Mouse (Mus musculus): ENCODE measurements around the gene Adam23.

DNA sequence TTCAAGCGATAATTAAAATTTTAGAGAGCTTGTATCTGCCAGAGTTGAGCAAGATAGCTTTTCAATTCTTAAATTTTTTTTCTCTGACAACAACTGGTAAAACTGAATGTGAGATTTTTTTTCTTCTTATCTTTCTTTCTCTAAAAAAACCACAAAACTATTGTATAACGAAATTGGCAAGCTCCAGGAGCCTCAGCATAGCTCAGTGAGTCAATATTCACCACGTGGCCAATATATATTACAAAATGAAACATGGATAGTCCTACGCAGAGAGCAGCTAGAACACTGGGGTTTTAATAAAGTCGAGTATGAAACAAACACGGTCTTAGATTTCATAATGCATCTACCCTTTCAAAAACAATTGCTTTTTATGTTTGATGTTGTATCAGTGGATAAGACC, 194.2 kb downstream of the Adam23 start:
- TF ChIP-seq TCF12 (IDR thresholded peaks at IDR 0.05; ENCODE audit: low read depth, low read length): no peak
- no peak for TF ChIP-seq TBP (conservative IDR thresholded peaks at IDR 0.05; ENCODE audit: low read depth, low read length)
- TF ChIP-seq CTCF (conservative IDR thresholded peaks at IDR 0.05 in 1 of 2, IDR thresholded peaks at IDR 0.05 in 1 of 2; ENCODE audit: low read depth in 2 of 2, low read length in 2 of 2): no peak
- TF ChIP-seq MEF2A (IDR thresholded peaks at IDR 0.05; ENCODE audit: borderline replicate concordance, low read depth, low read length): no peak
- TF ChIP-seq POLR2AphosphoS2 (IDR thresholded peaks at IDR 0.05; ENCODE audit: low read depth, low read length): no peak
- TF ChIP-seq EP300 (IDR thresholded peaks at IDR 0.05; ENCODE audit: low read length): no peak
- no peak for TF ChIP-seq MAFK (IDR thresholded peaks at IDR 0.05; ENCODE audit: insufficient replicate concordance, low read length)
- no peak for TF ChIP-seq MAZ (IDR thresholded peaks at IDR 0.05; ENCODE audit: low read depth, low read length)
- no peak for TF ChIP-seq GABPA (IDR thresholded peaks at IDR 0.05; ENCODE audit: insufficient replicate concordance, low read depth, low read length)

Data from CH12.LX (cell line).